Mouse (Mus musculus) thymus, adult 2 months (tissue): ENCODE results near the gene Rundc3a. TPM values are rescaled to one million over a fixed set of nuclear protein-coding genes. Genes with fewer than 3 reads are reported as not detected.

Experiments used
- DNase-seq: peaks from one replicate; pipeline ENCODE4 v3.0.0; 2021
- H3K27ac ChIP-seq: fragments of 200-500 bp; 2 replicates; pipeline ENCODE4 v1.5.1; 2012; ENCODE audit warnings: low read length, control low read depth; ENCODE audit not compliant: control insufficient read depth, insufficient read depth
- H3K27me3 ChIP-seq: fragments of 200-500 bp; 2 replicates; pipeline ENCODE4 v1.6.1; 2012; ENCODE audit warnings: mild to moderate bottlenecking, low read length, moderate library complexity, mixed read lengths; ENCODE audit not compliant: control insufficient read depth, insufficient read depth
- H3K36me3 ChIP-seq: fragments of 200-500 bp; 2 replicates; pipeline ENCODE4 v1.6.1; 2012; ENCODE audit warnings: mild to moderate bottlenecking, low read length, moderate library complexity; ENCODE audit not compliant: control insufficient read depth, insufficient read depth
- H3K4me1 ChIP-seq: fragments of 200-500 bp; replicated peaks from 2 replicates; pipeline ENCODE4 v1.6.1; 2012; ENCODE audit warnings: low read length; ENCODE audit not compliant: control insufficient read depth, insufficient read depth
- H3K4me3 ChIP-seq: fragments of 200-500 bp; 2 replicates; pipeline ENCODE4 v1.5.1; 2012; ENCODE audit warnings: mild to moderate bottlenecking, low read length, control low read depth, moderate library complexity; ENCODE audit not compliant: control insufficient read depth, insufficient read depth
- CTCF ChIP-seq: fragments of 200-500 bp; IDR thresholded peaks from 2 replicates; pipeline ENCODE4 v1.5.1; 2012; ENCODE audit warnings: mild to moderate bottlenecking, control low read depth, low read length, moderate library complexity, borderline replicate concordance; ENCODE audit not compliant: control insufficient read depth, poor library complexity, insufficient read depth; ENCODE audit errors: extremely low read depth
- POLR2A ChIP-seq: fragments of 200-500 bp; IDR thresholded peaks from 2 replicates; pipeline ENCODE4 v1.6.1; 2012; ENCODE audit warnings: mild to moderate bottlenecking, low read length, control low read depth, moderate library complexity; ENCODE audit not compliant: control insufficient read depth, poor library complexity, insufficient read depth; ENCODE audit errors: extremely low read depth
- WGBS: fragments of 180-500 bp; shearing (Covaris S2); methylation state at CpG from one replicate; pipeline ENCODE4 v1.1.7; 2018; 5-methylcytosine and 5-hydroxymethylcytosine counted together
- polyA plus RNA-seq: library from polyadenylated mRNA; depleted of rRNA; stranded (reverse); fragments of >200 nt; gene quantifications from 2 replicates; pipeline ENCODE4 v1.2.3, GENCODE M21; 2012

Rundc3a gene
- polyA plus RNA-seq, 1 experiment = 8.1 TPM

- TF ChIP-seq CTCF (no peak), POLR2A (no peak)
- Histone ChIP-seq H3K4me1 (peaks cover 12% of the 10 kb centered on the region; the same call in 1 of the 2 replicates), H3K27ac (no peak overlapping the region), H3K27me3 (peaks cover 8% of the 10 kb centered on the region; the same call in 1 of the 2 replicates), H3K4me3 (no peak overlapping the region), H3K36me3 (no peaks in the 10 kb centered on the region)
- no peak for DNase-seq
- 94% methylated on average over 6 of the region's 6 CpGs for WGBS
Observed at GRCm38 (mm10) chr11:102442089-102442488, 48.9 kb downstream of the Rundc3a start.

- Histone ChIP-seq H3K4me3 (no peak overlapping the region), H3K36me3 (no peaks in the 10 kb centered on the region), H3K27ac (no peak overlapping the region), H3K4me1 (peaks cover 7% of the 10 kb centered on the region), H3K27me3 (peaks cover 12% of the 10 kb centered on the region; the same call in 1 of the 2 replicates)
- DNase-seq = no peak
- no peak for TF ChIP-seq CTCF
- no peak for TF ChIP-seq POLR2A
- 90% methylated on average over 12 of the region's 12 CpGs for WGBS
Observed at GRCm38 (mm10) chr11:102443740-102444139, 50.5 kb downstream of the Rundc3a start.

- TF ChIP-seq POLR2A (no peak), CTCF (no peak)
- H3K36me3 ChIP-seq = no peaks in the 10 kb centered on the region
- H3K27me3 ChIP-seq = peaks cover 12% of the 10 kb centered on the region; the same call in 1 of the 2 replicates
- H3K4me3 ChIP-seq = no peak overlapping the region
- WGBS = 87% methylated on average over 3 of the region's 3 CpGs
- no peak for DNase-seq
- H3K27ac ChIP-seq = no peak overlapping the region
- H3K4me1 ChIP-seq = peaks cover 7% of the 10 kb centered on the region
Observed at GRCm38 (mm10) chr11:102444321-102444720, 51.1 kb downstream of the Rundc3a start.

GRCm38 (mm10) chr11:102444781-102445180 is 51.6 kb downstream of the Rundc3a start:
- no peak overlapping the region for H3K27ac ChIP-seq
- peaks cover 12% of the 10 kb centered on the region; the same call in 1 of the 2 replicates for H3K27me3 ChIP-seq
- no peak overlapping the region for H3K4me3 ChIP-seq
- peaks cover 7% of the 10 kb centered on the region for H3K4me1 ChIP-seq
- no peaks in the 10 kb centered on the region for H3K36me3 ChIP-seq
- WGBS = 91% methylated on average over 6 of the region's 6 CpGs
- TF ChIP-seq POLR2A = no peak
- DNase-seq = no peak

GRCm38 (mm10) chr11:102445264-102445890 is 52.2 kb downstream of the Rundc3a start:
- TF ChIP-seq CTCF = no peak
- no peak for TF ChIP-seq POLR2A
- no peaks in the 10 kb centered on the region for H3K36me3 ChIP-seq
- 83% methylated on average over 10 of the region's 10 CpGs for WGBS
- no peak overlapping the region for H3K27ac ChIP-seq
- H3K27me3 ChIP-seq = peaks cover 12% of the 10 kb centered on the region; the same call in 1 of the 2 replicates
- no peak overlapping the region for H3K4me3 ChIP-seq
- DNase-seq = no peak
- peaks cover 7% of the 10 kb centered on the region for H3K4me1 ChIP-seq

- Histone ChIP-seq H3K4me1 (peaks cover 7% of the 10 kb centered on the region), H3K4me3 (no peak overlapping the region), H3K36me3 (no peaks in the 10 kb centered on the region), H3K27ac (no peak overlapping the region), H3K27me3 (peaks cover 12% of the 10 kb centered on the region; the same call in 1 of the 2 replicates)
- no peak for DNase-seq
- 69% methylated on average over 7 of the region's 7 CpGs for WGBS
- TF ChIP-seq CTCF (no peak), POLR2A (no peak)
Observed at GRCm38 (mm10) chr11:102445891-102446361, 52.7 kb downstream of the Rundc3a start.
